Mouse (Mus musculus): ENCODE data around the gene Ergic1.

Gene Ergic1

DNA sequence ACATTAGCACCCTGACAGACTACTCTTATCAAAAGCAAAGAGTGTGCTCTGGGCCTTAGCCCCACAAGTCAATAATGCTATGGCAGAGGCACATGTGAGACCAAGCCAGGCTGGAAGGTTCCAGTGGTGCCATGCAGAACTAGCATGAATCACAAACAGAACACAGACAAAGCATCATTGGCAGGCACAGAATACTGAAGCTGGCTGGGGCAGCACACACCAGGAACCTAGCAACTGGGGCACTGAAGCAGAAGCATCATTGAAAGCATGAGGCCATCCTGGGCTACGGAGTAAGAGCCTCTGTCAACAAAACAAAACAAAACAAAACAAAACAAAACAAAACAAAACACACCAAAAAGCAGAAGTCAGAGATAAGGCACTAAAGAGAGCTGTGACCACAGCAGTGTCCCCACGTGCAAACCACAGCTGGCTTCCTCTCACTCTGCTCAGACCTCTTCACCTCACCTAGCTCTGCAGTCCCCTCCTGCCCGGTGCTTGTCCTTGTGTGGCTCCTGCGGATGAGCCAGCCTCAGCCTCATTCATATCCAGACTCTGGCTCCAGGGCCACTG, 28.7 kb upstream of the Ergic1 start:
- ChIA-PET CTCF (interaction anchor here in 1 of 4 experiments (1.5 kb wide), 1 partner anchor 24 kb away, joined by 6 read pairs; no protein-coding TSS in a partner anchor), POLR2A (interaction anchor here in 3 of 4 experiments (0.6 to 3.9 kb wide), 8 partner anchors 8 to 27 kb away, joined by 3 to 18 read pairs (median 6); no protein-coding TSS in a partner anchor)

DNA sequence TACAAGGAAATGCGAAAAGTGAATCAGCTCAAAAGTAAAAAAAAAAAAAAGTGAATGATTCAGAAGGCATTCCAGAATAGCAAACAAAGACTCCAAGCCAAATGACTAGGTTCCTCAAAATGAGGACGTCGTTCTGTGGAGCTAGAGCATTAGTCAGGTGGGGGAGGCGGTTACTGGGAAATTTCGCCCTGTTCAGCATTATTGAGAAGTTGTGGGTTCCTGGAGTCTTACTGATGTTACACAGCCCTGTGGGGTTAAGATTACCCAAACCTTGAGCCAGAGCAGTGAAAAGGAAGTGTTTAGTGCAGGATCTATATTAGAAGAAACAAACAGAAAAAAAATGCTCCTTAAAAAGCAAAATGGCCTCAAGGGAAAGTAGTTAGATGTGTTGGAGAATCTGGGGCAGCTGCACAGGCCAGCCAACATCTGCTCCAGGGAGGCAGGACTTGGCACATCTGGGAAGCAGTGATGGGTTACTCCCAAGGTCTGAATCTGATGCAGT, 27.4 kb upstream of the Ergic1 start:
- POLR2A ChIA-PET, result interaction anchor here in 3 of 4 experiments (0.7 to 3.9 kb wide), 7 partner anchors 10 to 28 kb away, joined by 3 to 18 read pairs (median 7); no protein-coding TSS in a partner anchor
- CTCF ChIA-PET, result interaction anchor here in 2 of 4 experiments (0.6 to 1.5 kb wide), 2 partner anchors 25 kb away, joined by 6 read pairs; no protein-coding TSS in a partner anchor

DNA sequence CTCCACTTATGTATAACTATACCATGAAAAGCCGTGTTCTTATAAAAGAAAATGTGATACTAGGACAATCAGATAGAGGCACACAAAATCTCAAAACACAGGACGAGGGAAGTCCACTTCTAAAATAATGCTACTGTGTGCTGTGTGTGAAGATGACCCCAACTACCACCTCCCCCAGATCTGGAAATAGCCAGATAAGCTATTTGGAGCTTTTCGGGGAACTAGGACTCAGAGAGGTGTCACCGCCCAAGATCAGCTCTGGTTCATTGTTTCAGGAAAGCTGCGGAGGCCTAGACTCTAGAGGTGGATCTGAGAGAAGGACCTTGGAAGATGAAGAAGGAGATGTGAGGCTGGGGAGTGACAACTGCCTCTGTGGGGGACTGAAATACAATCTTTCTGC, 26.6 kb upstream of the Ergic1 start:
- POLR2A ChIA-PET, result interaction anchor here in 3 of 4 experiments (1.0 to 3.9 kb wide), 7 partner anchors 14 to 86 kb away, joined by 3 to 18 read pairs (median 10); partner anchors contain the start of genes Dusp1 (in 1 of the 3) and Ergic1 (in 1 of the 3)
- CTCF ChIA-PET, result interaction anchor here in 1 of 4 experiments (1.3 kb wide), 1 partner anchor 26 kb away, joined by 4 read pairs; no protein-coding TSS in a partner anchor

DNA sequence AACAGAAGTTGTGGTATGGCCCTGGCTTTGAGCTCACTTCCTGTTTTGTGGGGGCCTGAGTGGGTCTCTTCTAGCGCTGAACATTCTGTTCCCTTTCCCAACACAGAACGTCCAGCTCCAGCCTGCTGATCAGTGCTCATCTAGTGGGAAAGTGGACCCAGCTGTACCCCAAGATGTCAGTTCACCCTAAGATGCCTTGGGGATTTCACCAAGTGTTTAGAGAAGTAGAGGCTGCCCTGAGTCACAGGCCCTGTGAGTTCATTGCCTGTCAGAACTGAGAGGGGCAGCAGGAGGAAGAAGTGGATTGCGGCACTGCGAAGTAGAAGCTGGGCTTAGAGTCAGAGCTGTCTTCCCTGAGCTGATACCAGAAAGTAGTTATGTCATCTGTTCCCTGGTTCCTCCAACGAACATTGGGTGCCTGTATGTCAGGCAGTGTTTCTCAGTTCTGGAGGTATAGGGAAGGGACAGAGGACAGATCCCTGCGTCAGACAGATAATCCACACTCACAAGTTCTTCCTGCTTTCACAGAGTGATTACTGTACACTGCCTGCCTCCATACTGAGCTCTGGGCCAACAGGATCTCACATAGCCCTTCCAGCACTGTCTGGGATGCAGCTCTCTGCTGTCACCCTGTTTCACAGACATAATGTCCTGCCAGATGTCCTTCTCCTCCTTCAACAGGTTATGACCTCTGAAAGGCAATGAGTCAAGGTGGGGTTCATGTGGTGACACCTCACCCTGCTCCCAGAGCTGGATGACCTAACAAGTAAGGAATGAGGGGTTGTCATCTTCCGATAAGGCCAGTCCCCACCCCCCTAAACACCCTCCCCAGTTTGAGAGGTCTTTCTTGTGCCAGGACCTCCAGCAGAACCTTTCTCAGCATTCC, 25.8 kb upstream of the Ergic1 start:
- ChIA-PET CTCF (interaction anchor here in 2 of 4 experiments (0.6 to 1.3 kb wide), 2 partner anchors 16 to 26 kb away, joined by 3 to 4 read pairs; no protein-coding TSS in a partner anchor), POLR2A (interaction anchor here in 3 of 4 experiments (1.0 to 3.9 kb wide), 12 partner anchors 13 to 86 kb away, joined by 3 to 18 read pairs (median 5); partner anchors contain the start of genes Dusp1 (in 1 of the 3) and Ergic1 (in 1 of the 3))

DNA sequence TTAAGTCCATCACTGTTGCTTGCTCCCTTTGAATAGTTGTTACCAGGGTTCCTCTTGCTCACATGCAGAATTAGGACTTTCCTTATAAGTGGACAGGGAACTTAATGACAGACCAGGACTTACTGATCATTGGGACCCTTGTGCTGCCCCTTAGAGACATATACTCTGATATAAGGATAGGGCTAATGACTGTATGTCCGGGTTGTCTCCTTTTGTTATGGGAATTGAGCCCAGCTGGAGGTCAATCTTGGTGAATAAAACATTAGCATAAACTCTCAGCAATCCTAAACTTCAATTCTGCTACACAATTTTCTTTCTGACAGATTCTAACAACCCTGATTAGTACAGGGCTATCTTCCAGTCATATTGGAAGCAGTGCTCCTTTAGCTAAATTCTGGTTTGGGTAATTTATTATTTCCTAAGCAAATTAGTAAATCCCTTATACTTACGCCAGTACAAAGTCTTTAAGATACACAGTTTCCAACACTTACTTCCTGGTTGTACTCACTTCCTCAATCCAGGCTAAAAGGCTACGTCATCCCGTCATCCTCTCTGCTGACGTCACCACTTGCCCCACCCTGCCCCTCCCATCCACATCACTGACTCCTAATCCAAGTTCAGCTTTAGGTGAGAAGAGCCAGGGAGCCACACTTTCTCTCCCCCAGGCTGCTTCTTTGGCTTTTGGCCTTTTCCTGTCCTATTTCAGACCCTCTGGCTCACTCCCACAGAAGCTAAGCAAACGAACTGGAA, 23.4 kb upstream of the Ergic1 start:
- POLR2A ChIA-PET, result interaction anchor here in 3 of 4 experiments (0.6 to 4.5 kb wide), 19 partner anchors 11 to 429 kb away, joined by 3 to 30 read pairs (median 3); partner anchors contain the start of gene Atp6v0e (in 1 of the 3)
- CTCF ChIA-PET, result interaction anchor here in 3 of 4 experiments (0.6 to 0.7 kb wide), 3 partner anchors 12 to 1907 kb away, joined by 4 to 12 read pairs (median 9); no protein-coding TSS in a partner anchor

DNA sequence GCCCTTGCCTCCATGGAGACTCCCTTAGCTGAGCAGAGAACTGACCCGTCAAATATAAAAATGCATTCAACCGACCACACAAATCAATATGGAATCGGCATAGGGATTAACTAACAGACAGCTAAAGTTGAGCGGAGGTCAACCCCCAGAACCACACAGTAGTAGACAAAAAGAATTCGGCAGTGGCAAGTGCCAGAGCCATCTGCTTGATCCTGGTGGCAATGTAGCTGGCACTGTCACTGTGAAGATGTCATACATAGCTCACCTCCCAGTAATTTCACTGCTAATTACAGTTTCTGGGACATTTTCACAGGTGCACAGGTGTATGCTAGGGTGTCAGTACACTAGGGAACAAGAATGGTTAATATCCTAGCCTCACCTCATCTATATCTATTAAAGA, 21.2 kb upstream of the Ergic1 start:
- POLR2A ChIA-PET, result interaction anchor here in 3 of 4 experiments (0.6 to 4.5 kb wide), 6 partner anchors 9 to 229 kb away, joined by 3 to 30 read pairs (median 8); no protein-coding TSS in a partner anchor
- CTCF ChIA-PET, result interaction anchor here in 1 of 4 experiments (0.9 kb wide), 1 partner anchor 77 kb away, joined by 3 read pairs; no protein-coding TSS in a partner anchor

DNA sequence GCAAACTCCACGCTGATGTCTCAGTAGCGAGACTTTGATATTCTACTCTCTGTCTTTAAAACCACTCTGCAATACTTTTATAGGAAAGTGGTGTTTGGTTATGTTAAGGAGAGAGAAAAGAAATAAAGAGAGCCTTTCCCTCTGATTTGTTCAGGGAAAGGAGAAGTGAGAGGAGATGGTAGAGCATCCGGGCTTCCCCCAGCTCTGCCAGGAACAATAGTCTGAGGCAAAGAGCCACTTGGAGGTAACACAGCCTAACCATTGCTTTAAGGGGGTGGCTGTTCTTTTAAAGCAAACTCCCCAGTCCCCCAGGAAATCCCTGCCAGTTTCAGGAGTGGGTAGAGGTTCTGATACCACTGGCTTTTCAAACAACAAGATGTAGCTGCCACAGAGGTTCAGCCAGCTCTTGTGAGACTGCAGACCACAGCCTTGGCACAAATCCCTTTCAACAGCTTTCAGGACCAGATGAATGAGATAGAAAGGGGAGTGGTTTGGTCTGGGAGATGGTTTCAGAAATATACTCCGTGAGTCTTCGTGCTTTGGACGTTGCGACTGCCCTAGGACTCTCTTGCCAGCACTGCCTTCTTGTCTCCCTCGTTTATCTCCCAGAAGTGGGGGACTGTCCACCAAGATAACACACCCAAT, 16.8 kb upstream of the Ergic1 start:
- CTCF ChIA-PET, result no interaction called here
- POLR2A ChIA-PET, result interaction anchor here in 2 of 4 experiments (0.5 to 9.6 kb wide), 4 partner anchors 36 to 43 kb away, joined by 3 to 239 read pairs (median 5); no protein-coding TSS in a partner anchor

DNA sequence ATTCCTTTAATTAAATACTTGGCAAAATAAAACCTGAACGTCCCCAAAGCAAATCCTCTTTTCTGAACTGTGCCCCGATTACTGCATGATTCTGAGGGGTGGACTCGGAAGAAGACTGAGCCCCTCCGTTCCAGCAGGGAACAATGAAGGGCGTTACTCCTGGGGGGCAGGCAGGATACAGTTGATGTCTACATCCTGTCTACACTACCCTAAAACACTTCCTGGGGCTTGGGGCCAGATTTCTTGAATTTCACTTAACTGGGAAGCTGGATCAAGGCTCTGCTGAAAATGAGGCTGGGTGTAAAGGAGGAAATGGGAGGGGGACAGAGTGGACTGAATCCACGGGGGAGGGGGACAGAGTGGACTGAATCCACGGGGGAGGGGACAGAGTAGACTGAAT, 13.5 kb upstream of the Ergic1 start:
- POLR2A ChIA-PET, result interaction anchor here in 2 of 4 experiments (0.9 to 9.6 kb wide), 5 partner anchors 14 to 41 kb away, joined by 3 to 239 read pairs (median 18); no protein-coding TSS in a partner anchor
- CTCF ChIA-PET, result interaction anchor here in 2 of 4 experiments (0.7 to 2.4 kb wide), 2 partner anchors 38 to 45 kb away, joined by 5 to 23 read pairs; no protein-coding TSS in a partner anchor

DNA sequence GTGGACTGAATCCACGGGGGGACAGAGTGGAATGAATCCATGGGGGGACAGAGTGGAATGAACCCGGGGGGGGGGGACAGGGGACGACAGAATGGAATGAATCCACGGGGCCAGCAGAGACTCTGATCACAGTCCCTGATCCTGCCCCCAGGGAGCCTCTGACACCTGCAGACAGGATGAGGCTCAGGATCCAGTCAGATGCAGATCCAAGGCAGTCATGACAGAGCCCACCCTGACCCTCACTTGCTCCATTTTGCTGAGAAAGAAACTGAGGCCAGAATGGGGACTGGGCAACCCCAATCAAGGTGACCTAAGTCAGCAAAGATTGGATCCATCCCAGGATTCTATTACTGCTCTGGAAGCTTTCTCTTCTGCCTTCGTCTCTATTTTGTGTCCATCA, 12.7 kb upstream of the Ergic1 start:
- ChIA-PET POLR2A (interaction anchor here in 3 of 4 experiments (0.6 to 9.6 kb wide), 55 partner anchors 8 to 844 kb away, joined by 3 to 239 read pairs (median 6); partner anchors contain the start of genes Dusp1 (in 2 of the 3), Atp6v0e (in 1 of the 3), Axin1 (in 1 of the 3) and Ergic1 (in 1 of the 3)), CTCF (interaction anchor here in 2 of 4 experiments (0.9 to 2.4 kb wide), 9 partner anchors 9 to 114 kb away, joined by 3 to 23 read pairs (median 4); partner anchors contain the start of gene Atp6v0e (in 2 of the 2))

DNA sequence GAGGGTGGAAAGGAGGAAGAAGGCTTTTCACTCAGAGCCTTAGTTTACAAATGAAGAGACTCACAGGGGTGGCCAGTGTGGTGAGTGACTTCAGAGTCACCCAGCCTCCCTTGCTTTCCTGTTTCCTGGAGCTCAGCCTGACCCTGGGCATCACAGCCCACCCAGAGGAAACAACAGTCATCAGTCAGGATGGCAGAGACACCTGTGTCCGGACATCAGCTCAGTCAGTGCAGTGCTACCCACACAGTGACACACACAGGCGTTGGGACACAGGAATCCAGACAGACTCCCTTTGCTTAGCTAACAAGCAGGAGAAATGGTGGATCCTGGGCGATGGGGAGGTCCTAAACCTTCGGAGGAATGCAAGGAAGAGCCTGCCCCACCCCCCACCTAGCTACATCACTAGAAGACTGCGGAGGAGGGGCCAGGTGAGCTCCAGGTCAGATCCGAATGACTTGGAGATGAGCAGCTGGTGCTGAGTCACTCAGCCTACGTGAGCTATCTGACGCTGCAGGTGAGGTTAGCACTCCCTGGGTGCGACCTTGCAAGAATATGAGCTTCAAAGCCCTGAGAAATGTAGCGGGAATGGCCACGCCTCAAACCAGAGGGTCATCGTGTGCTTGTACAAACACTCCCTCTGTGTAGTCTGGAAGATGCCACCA, 12.0 kb upstream of the Ergic1 start:
- POLR2A ChIA-PET, result interaction anchor here (0.5 to 9.6 kb wide), 81 partner anchors 8 to 843 kb away, joined by 3 to 239 read pairs (median 4); partner anchors contain the start of genes Dusp1 (in 2 of the 4), Atp6v0e (in 1 of the 4), Axin1 (in 1 of the 4) and Crebrf (in 1 of the 4)
- CTCF ChIA-PET, result interaction anchor here in 3 of 4 experiments (0.6 to 2.4 kb wide), 14 partner anchors 8 to 986 kb away, joined by 3 to 23 read pairs (median 4); partner anchors contain the start of gene Atp6v0e (in 2 of the 3)

DNA sequence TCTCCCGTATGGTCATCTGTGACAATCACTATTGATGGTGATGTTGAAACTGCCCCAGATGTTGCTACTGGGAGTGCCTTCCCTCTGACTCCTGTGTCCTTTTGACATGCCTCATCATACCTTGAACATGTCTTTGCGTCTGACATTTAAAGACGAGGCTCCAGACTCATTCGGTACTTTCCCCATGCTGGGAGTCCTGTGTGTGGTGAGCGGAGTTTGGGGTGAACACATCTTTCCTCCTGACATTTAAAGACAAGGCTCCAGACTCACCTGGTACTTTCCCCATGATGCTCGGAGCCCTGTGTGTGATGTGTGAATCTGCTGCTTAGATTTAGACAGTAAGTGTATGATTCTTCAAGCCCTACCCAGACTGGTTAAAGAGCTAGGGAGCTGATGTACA, 10.2 kb upstream of the Ergic1 start:
- ChIA-PET CTCF (interaction anchor here in 1 of 4 experiments (0.9 kb wide), 1 partner anchor 98 kb away, joined by 3 read pairs; no protein-coding TSS in a partner anchor), POLR2A (interaction anchor here in 3 of 4 experiments (0.7 to 9.6 kb wide), 10 partner anchors 9 to 1423 kb away, joined by 3 to 239 read pairs (median 35); partner anchors contain the start of genes Dusp1 (in 2 of the 3) and Ergic1 (in 2 of the 3))

DNA sequence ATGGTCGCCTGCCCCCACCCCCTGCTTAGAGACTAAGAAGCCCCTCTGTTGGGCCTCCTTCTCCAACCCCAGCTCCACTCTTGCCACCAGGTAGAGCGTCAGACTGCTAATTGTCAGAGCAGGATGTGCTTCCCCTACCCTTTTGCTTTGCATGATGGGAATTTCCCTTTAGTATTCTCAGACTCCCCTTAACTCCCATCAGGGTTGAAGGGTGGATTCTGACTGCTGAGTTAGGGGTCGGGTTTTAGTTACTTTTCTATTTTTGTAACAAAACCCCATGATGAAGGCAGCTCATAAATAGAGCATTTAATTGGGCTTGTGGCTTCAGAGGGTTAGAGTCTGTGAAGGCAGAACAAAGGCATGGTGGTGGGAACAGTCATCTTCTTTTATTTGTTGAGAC, 8.3 kb upstream of the Ergic1 start:
- POLR2A ChIA-PET, result interaction anchor here in 2 of 4 experiments (0.7 to 9.6 kb wide), 5 partner anchors 11 to 46 kb away, joined by 3 to 239 read pairs (median 3); no protein-coding TSS in a partner anchor
- CTCF ChIA-PET, result no interaction called here

DNA sequence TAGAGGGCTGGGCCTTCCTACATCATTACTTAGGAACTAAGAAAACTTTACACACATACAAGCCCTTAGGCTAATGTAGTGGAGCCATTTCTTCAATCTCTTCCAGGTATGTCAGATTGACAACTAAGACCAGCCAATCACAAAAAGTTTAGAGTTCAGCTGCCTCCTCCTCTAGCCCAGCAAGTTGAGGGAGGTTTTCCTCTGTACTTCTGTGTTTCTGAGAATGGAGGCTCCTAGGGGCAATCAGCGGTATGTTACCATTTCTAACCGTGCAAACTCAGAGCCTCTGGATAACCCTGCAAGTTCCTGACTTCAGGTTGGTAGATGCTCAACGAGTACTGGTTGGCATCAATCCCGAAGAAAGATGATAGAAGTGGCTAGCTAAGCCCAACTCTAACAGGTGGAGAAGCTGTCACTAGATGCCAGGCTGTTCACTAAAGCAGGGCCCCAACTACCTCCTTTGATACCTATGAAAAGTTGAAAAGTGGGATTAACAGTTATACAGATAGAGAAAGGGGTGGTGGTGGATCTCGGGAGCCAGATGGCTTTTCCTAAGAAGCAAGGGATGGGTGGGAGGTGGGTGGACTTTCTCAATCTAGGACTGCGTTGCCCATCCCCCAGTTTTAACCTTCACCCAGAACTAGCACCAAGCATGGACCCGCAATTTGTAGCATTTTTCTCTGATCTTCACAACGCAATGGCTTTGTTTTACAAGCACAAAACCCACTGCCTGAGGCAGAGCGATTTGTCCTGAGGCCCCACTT, 581 bp upstream of the Ergic1 start:
- ChIA-PET POLR2A (interaction anchor here in 3 of 4 experiments (0.8 to 2.7 kb wide), 11 partner anchors 9 to 57 kb away, joined by 3 to 33 read pairs (median 6); no protein-coding TSS in a partner anchor), CTCF (no interaction called here)

DNA sequence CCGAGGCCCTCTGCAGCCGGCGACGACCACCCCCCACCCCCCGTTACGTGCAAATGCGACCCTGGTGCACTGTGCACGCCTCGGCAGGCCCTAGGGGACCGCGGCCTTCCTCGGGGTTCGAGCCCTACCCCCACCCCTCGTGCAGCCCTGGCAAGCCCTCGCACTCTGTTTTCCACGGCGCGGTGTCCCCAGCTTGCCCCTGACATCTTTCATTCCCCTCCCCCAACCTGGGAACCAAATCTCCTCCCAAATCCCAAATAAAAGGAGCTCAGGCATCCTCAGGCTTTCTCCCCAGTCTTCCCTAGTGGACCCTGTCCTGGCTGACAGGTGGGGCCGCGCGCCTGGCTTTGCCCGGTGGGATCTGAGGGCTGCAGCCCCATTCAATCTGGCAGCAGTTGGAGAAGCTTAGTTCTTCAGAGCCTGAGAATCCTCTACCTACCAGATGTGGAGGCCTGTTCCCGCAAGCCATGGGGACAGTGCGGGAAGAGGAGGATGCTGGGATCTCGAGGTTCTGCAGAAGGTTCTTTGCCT, 427 bp downstream of the Ergic1 start, which contains the start of gene Dusp1:
Gene Dusp1, minus strand, starts transcription at position 478 of the 531 bp plus-strand sequence.
- CTCF ChIA-PET, result interaction anchor here in 1 of 4 experiments (0.6 to 0.7 kb wide), 2 partner anchors 58 to 686 kb away, joined by 3 to 11 read pairs; no protein-coding TSS in a partner anchor
- POLR2A ChIA-PET, result interaction anchor here (0.6 to 4.4 kb wide), 22 partner anchors 8 to 116 kb away, joined by 3 to 37 read pairs (median 5); no protein-coding TSS in a partner anchor
